Mouse (Mus musculus) limb, embryonic 15.5 days (tissue): Measurements from ENCODE around the gene Wdr62. TPM values are rescaled to one million over a fixed set of nuclear protein-coding genes. Genes with fewer than 3 reads are reported as not detected.

Source experiments
- polyA plus RNA-seq: library from polyadenylated mRNA; unstranded; fragments of >200 nt; fragmentation: Nextera tagmentation; extraction: Ambion mirVana; gene quantifications from 2 replicates; pipeline ENCODE4 v1.2.1, GENCODE M21; 2015

Gene Wdr62
- polyA plus RNA-seq, 1 experiment from 2014 or later, result 6.2 TPM

Other genes starting within 250 kb of the Wdr62 start
- 5.7 and 6.1 TPM in 2 replicates for gene Zfp14, start 229.0 kb downstream of the Wdr62 start, polyA plus RNA-seq
- 8.2 and 8.3 TPM in 2 replicates for gene Zfp82, start 207.5 kb downstream of the Wdr62 start, polyA plus RNA-seq
- gene Gm26920, start 190.0 kb downstream of the Wdr62 start, polyA plus RNA-seq, result 1.1 and 2.3 TPM in 2 replicates
- 9.5 and 12.7 TPM in 2 replicates for gene Zfp566, start 189.9 kb downstream of the Wdr62 start, polyA plus RNA-seq
- gene Zfp260, start 185.6 kb downstream of the Wdr62 start, polyA plus RNA-seq, result 132 and 137 TPM in 2 replicates
- 13.2 and 13.8 TPM in 2 replicates for gene Zfp382, start 158.5 kb downstream of the Wdr62 start, polyA plus RNA-seq
- gene Zfp146, start 110.7 kb downstream of the Wdr62 start, polyA plus RNA-seq, result 17.4 and 18.7 TPM in 2 replicates
- gene Cox7a1, start 96.3 kb downstream of the Wdr62 start, polyA plus RNA-seq, result 3.4 and 10.1 TPM in 2 replicates
- gene Capns1, start 81.6 kb downstream of the Wdr62 start, polyA plus RNA-seq, result 102 and 117 TPM in 2 replicates
- gene Polr2i, start 48.5 kb downstream of the Wdr62 start, polyA plus RNA-seq, result 140 and 149 TPM in 2 replicates
- 175 and 188 TPM in 2 replicates for gene Tbcb, start 48.1 kb downstream of the Wdr62 start, polyA plus RNA-seq
- 0.22 and 0.42 TPM in 2 replicates for gene Ovol3, start 44.7 kb downstream of the Wdr62 start, polyA plus RNA-seq
- gene Thap8, start 325 bp downstream of the Wdr62 start, polyA plus RNA-seq, result 0.26 and 0.78 TPM in 2 replicates
- gene Clip3, start 11.3 kb upstream of the Wdr62 start, polyA plus RNA-seq, result 33.2 and 35.2 TPM in 2 replicates
- 80.8 and 82.0 TPM in 2 replicates for gene Alkbh6, start 28.3 kb upstream of the Wdr62 start, polyA plus RNA-seq
- 37.1 and 42.8 TPM in 2 replicates for gene Syne4, start 34.4 kb upstream of the Wdr62 start, polyA plus RNA-seq
- 3.4 TPM in 1 of 2 replicates, not detected in the other for gene E130208F15Rik, start 41.3 kb upstream of the Wdr62 start, polyA plus RNA-seq
- gene Sdhaf1, start 43.5 kb upstream of the Wdr62 start, polyA plus RNA-seq, result 13.7 and 18.8 TPM in 2 replicates
- 4.1 and 5.1 TPM in 2 replicates for gene Lrfn3, start 82.4 kb upstream of the Wdr62 start, polyA plus RNA-seq
- 78.9 and 87.7 TPM in 2 replicates for gene Tyrobp, start 133.3 kb upstream of the Wdr62 start, polyA plus RNA-seq
- gene Hcst, start 139.4 kb upstream of the Wdr62 start, polyA plus RNA-seq, result 2.7 and 3.3 TPM in 2 replicates
- 1.4 and 2.1 TPM in 2 replicates for gene Nfkbid, start 141.3 kb upstream of the Wdr62 start, polyA plus RNA-seq
- 28.6 and 32.7 TPM in 2 replicates for gene Aplp1, start 165.1 kb upstream of the Wdr62 start, polyA plus RNA-seq
- 0.04 and 0.38 TPM in 2 replicates for gene Kirrel2, start 177.3 kb upstream of the Wdr62 start, polyA plus RNA-seq
- gene Nphs1, start 177.9 kb upstream of the Wdr62 start, polyA plus RNA-seq, result 0.07 TPM in 1 of 2 replicates, not detected in the other
- 0.18 TPM in 1 of 2 replicates, not detected in the other for gene Prodh2, start 213.2 kb upstream of the Wdr62 start, polyA plus RNA-seq